Mouse (Mus musculus): ENCODE data around the gene Galnt13.
"Not testable (repeated sequence)": the region's sequence is repeated elsewhere in the genome, so short reads cannot be mapped to it uniquely, and the experiment has no call there.

Gene Galnt13

DNA sequence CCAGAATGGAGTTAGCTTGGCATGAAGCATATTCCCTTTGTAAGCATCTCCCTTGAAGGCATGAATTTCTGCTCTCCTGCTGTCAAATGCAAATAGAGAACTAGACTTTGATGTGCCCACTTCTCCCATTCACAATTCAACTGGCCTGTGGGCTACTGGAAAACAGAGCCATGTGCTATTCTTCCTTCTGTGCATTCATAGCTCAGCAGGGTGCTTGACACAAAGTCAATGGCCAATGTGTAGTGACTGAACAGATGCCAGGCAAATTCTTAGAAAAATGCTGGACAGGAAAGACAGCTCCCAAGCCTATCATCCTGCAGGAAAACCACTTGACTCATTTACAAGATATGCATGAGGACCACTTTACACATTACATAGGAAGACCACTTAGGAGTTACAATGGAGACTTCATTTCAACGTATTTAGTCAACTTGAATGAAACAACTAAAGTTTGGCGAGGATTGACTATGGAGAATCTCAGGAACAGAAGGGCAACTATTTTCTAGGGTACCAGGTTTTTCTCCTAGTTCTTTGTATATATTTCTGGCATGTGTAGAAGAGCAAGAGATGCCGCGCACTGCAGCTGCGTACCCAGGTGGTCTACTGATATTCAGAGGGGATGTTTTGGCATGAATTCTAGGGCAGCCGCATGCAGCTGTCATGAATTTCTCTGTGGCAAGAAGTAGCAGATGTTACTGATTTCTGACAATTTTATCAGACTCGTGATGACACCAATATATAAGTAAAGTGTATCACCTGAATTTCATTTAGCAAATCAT is 470.4 kb downstream of the Galnt13 start:
- in situ Hi-C loops (cut with MboI, MseI): no loop called here

DNA sequence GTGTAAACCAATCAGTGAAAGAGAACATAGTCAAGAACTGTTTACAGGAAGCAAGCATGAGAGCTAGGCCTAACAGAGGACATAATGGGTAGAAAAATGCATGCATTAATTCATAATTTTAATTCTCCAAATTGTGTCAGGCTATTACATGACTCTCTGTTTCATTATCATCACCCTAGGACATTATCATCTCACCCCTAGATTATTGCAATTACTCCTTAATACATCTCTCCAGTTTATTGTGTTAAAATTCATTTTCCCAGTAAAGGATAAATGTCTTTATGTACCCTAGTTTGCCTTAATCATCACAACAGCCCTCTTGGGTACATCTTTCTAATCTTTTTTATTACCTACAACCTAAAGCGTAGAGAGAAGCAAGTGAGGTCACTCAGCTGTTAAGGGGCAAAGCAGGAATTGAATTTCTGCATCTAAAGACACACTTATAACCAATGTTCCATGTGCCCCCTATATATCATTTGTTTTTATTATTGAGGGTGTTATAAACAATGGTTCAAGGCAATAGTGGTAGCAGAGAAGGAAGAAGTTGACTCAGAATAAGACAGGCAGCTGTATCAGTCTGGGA is 479.1 kb downstream of the Galnt13 start:
- in situ Hi-C loops (cut with MboI, MseI): no loop called here

DNA sequence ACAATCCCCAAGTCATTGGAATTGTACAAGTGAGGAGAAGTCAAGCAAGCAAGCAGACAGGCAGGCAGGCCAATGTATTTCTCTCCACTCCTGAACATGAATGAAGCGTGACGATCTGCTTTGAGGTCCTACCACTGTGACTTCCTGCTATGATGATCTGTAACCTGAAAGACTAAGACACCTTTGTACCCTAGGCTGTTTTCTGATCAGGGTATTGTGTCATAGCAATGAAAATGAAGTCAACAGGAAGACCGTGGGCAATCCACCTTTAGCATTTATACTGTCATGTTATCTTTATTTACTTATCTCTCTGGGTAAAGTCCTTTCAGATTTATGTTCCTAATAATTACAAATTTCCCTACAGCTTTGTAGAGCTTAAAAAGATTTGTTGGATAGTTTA is 500.3 kb downstream of the Galnt13 start:
- in situ Hi-C loops (cut with MboI, MseI): loop anchor here in 1 of 2 experiments (10.0 to 25.0 kb wide), 2 partner anchors 1578 to 1924 kb away; no protein-coding TSS in a partner anchor

DNA sequence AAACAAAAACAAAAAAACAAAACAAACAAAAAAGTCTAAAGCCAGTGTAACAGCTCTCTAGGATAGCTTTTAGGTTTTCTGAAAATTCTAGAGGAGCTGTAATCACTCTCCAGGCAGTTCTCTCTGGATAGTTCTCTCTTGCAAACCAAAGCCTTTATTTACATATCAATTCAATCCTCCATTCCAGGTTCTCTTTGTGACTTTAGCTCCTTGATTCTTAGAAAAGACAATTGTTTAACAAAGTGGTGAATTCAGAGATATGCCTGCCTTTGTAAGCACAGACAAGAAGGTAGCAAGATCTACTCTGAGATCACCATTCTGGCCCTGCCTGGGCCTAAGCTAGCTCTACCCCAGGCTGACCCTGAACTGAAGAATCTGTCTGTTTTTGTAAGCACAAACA is 501.2 kb downstream of the Galnt13 start:
- in situ Hi-C loops (cut with MboI, MseI): loop anchor here in 1 of 2 experiments (10.0 to 25.0 kb wide), 2 partner anchors 1577 to 1925 kb away; no protein-coding TSS in a partner anchor

DNA sequence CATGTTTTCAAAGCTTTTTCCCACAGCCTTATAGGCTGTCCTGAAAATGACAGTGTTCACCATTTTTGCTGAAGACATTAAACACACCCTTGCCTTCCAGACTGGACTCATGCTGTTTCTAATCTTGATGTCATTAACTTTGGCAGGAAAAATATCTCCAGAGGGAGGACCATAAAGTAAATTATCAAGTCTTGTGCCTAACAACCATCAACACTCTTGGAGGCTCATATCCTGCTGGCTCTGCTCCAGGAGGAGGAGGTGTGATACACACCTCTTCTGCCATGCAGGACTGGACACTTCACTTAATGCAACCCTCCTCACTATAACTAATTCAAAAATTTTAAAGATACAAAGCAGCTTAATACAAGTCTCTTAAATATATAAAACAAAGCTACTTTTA is 502.0 kb downstream of the Galnt13 start:
- in situ Hi-C loops (cut with MboI, MseI): loop anchor here in 1 of 2 experiments (10.0 to 25.0 kb wide), 2 partner anchors 1577 to 1926 kb away; no protein-coding TSS in a partner anchor

DNA sequence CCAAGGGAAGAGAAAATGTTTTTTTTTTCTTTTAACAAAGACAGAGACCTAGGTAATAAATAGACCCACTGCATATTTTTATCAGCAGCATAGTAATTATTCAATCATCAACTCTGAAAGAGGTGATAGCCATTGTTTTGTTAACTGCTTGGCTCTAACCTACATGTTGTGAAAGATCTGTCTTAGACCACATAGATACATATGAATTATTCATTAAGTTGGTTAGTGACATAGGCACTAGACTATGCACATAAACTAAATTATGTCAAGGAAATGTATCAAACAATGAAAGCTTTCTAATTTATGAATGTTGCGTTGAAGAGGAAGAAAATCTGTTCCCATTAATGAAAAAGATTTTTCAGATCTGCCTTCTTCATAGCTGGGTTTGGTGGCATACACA is 507.3 kb downstream of the Galnt13 start:
- in situ Hi-C loops (cut with MboI, MseI): loop anchor here in 1 of 2 experiments (25.0 kb wide), 1 partner anchor 1931 kb away; no protein-coding TSS in a partner anchor

DNA sequence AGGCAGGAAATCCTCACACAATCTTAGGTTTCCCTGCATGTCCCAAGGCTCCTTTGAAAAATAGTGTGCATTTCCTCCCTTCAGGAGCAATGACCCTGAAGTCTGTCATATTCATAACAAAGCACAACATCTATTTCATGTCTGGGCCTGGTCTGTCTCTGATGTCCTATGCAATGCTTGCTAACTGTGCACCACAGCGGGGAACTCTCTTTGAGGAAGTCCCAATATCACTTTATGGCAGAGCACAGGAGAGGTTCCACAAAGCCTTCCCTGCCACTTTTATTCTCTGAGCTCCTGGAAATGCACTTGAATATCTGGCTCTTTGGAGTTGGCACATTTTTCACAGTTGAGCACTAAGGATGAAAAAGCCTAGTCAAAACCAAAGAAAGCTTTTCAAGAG is 547.7 kb downstream of the Galnt13 start:
- in situ Hi-C loops (cut with MboI, MseI): no loop called here

DNA sequence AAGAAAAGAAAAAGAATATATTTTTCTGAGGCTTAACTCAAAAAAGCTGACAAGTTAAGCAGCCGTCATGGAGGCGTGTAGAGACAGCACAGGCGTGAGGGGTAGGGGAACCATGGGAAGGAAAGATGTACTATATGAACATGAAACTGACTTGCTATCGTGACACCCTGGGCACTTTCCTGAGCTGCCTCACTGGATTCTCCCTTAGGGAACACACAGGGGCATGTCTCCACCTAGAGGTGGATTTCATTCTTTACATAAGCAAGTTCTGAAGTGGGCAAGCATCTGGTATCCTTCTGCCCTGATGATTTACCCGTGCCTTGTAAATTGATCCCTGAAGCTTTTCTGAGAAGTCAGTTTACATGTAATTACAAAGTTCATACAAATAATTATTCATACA is 586.4 kb downstream of the Galnt13 start:
- in situ Hi-C loops (cut with MboI, MseI): not testable (repeated sequence)

DNA sequence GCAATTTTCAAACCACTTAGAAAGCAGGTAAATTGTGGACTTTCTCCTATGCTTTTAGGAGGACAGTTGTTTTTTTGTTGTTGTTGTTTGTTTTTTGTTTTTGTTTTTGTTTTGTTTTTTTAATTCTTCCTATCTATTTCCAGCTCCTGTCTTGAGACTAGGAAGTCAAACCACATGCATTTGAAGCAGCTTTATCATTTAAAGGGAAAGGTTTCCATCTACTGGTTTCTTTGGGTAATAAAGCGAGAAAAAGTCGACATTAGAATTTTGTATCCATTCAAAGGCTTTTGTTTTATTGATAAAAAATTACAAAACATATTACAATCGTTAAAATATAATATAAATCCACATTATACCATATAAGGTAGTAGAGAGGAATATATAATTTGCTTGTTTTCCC is 598.5 kb downstream of the Galnt13 start:
- in situ Hi-C loops (cut with MboI, MseI): no loop called here

DNA sequence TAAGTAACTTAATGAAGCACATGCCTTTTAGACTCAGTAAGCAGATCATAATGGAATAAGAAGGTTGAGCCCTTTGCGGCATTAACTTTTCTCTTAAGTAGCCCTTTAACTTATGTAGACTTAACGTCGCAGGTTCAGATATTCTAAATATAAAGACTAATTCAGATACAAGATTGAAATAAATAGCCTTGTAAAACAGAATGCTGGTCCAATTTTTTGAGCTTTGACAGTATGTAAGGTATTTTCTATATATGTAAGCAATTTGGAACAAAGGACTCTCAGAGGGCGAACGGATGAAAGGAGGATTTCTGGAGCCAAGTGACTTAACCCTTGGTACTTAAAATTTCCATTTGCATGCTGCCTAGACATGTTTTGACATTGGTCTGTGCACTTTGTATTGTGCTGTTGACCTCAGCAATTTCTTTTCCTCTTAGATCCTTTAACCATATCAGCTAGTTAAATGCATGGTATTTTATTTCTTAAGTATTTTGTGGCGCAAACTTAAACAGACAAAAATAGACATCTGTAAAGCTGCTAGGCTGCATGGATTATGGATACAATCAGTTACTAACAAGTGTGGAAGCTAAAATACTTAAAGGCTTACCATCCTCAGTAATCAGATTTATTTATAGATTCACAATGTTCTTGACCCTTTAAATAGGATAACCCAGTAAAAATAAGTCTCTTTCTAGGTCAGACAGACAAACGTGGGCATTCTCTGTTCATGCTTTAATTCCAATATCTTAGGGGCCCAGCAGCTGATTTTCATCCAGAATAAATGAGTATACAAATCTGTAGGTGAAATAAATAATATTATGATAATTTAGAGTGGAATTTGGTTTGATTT is 629.6 kb downstream of the Galnt13 start:
- in situ Hi-C loops (cut with MboI, MseI): no loop called here

DNA sequence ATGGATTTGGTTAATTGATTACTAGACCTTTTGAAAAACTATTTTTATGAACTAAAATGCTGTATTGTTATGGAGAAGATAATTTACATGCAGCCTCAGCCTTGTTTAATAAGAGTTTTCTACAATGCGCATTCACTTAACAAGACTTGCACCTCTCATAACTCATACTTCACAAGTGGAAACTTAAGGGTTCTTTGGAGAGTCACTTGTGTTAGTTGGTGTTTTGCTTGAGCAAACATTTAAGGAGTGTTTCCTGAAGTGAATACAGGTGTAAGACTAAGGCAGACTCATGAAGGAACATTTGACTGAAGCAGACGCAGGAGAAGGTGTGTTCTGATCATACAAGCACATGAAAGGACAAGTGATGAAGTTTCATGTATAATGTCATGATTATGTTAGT is 649.5 kb downstream of the Galnt13 start:
- in situ Hi-C loops (cut with MboI, MseI): loop anchor here in 1 of 2 experiments (25.0 kb wide), 1 partner anchor 952 kb away; no protein-coding TSS in a partner anchor

DNA sequence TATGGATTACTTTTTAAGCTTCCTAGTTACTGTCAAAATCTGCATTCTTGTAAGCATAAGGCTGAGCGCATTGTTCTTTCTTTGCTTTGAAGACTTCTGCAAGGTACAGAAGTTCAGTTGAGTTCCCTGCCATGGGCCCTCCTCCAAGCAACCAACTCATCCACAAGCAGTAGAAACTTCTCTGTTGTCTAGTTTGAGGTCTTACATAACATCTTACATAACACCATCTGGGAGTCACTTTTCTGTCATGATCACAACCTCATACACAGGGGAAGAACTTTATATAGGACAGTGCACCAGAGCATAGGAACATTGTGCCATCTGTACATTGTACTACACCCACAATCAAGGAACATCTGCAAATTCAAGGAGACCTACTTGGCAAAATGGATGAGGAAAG is 651.9 kb downstream of the Galnt13 start:
- in situ Hi-C loops (cut with MboI, MseI): loop anchor here in 1 of 2 experiments (25.0 kb wide), 1 partner anchor 949 kb away; no protein-coding TSS in a partner anchor

DNA sequence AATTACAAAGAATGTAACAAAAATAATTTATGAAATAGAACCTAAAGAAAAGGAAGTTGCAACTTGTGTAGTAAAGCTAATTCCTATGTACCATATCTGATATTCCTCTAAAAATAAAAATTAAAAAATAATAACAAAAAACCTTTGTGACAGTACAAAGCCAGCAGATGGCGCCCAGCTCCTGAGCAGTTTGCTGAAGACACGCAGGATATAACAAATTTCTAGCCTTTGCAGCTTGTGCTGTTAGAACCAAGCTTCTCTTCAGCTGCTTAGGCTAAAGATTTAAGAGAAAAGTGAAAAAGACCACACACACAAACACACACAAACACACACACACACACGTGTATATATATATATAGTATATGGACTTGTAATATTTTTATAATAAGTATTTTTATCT is 654.2 kb downstream of the Galnt13 start:
- in situ Hi-C loops (cut with MboI, MseI): loop anchor here in 1 of 2 experiments (25.0 kb wide), 1 partner anchor 947 kb away; no protein-coding TSS in a partner anchor

DNA sequence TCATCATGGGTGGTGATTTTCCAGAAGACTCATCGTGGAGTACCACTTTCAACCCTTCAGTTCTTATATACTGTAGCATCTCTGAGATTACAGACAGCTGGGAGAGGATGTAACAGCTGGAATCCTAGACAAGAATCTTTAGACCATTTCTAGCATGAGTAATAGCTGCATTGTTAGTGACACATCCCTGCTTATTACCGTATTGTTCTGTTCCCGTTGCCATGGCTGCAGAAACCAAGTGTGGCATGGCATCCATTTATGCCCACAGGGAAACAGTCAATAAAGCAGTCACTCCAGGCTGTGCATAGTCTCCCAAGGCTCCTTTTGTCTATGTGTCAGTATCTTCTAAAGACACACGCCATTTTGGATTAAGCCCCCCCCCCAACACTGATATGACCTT is 655.4 kb downstream of the Galnt13 start:
- in situ Hi-C loops (cut with MboI, MseI): loop anchor here in 1 of 2 experiments (25.0 kb wide), 1 partner anchor 946 kb away; no protein-coding TSS in a partner anchor

DNA sequence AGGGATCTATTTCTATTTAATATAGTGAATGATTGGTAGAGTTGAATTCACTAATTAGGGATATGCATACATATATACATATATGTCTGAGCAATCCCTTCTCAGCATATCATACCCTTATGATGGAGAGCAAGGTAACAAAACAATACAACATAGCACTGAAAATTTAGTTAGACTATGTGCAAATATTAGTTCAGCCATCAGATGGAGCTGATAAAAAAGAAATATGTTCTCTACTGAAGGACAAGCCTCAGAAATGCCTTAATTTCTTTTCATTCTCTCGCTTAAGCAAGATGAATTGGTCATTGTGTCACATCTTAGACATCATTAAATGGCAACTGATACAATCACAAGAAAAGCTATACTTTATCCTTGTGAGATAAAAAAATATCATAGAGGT is 663.0 kb downstream of the Galnt13 start:
- in situ Hi-C loops (cut with MboI, MseI): loop anchor here in 1 of 2 experiments (25.0 kb wide), 1 partner anchor 938 kb away; no protein-coding TSS in a partner anchor

DNA sequence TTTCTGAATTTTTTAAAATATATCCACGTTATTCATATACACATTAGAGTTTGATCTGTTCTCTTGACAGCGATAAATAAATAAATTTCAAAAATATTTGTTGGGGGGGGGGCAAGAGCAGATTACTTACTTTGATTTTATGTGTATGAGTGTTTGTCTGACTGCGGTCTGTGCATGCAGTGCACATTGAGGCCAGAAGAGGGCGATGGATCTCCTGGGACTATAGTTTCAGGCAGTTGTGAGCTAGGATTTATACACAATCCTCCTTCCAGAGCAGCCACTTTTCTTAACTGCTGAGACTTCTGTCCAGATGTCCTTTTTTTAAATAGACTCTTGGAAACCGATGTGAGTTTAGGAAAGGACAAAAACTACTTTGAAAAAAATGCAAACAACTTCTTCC is 665.2 kb downstream of the Galnt13 start:
- in situ Hi-C loops (cut with MboI, MseI): no loop called here

DNA sequence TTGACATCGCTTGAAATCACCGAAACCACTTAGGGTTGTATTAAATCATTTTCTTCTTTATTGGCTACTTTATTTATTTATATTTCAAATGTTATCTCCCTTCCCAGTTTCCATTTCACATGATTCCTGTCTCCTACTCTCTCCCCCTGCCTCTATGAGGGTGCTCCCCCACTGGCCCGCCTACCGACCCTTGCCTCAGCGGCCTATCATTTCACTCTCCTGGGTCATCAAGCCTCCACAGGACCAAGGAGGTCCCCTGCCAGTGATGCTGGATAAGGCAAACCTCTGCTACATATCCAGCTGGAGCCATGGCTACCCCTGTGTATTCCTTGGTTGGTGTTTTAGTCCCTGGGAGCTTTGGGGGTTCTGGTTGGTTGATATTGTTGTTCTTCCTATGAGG is 667.4 kb downstream of the Galnt13 start:
- in situ Hi-C loops (cut with MboI, MseI): no loop called here

DNA sequence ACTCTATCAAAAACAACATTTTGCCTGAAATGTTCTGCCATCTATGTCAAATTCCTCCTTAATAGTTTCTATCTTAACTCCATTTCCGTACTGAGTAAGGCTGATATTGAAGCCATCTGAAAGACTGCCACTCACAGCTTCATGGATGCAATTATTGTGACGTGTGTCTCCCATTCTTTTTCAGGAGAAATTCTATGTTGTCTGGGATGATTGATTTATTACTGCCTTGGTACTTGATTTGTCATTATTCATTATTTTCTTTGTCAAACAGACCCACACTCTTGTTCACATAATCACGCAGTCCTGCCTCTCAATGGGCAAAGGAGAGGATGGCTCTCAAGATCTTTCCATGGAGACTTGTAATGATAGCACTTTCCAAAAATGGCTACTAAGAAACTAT is 671.7 kb downstream of the Galnt13 start:
- in situ Hi-C loops (cut with MboI, MseI): no loop called here

DNA sequence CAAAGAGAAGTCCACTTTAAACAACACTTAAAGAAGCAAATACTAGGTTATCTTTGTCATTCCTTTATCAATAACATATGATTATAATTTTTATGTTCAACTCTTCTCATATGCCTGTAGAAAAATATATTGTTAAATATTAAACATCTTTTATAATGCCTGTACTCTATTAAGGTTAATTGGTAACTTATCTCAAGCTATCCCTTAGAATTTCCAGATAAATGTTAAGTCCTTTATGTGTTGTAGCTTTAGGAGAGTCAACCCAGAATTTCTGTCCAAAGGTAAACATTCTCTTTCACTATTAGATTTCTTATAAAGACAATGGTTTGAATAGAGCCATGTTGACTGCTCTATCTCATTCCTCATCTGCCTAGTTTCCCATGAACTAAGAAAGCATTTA is 717.0 kb downstream of the Galnt13 start:
- in situ Hi-C loops (cut with MboI, MseI): no loop called here

DNA sequence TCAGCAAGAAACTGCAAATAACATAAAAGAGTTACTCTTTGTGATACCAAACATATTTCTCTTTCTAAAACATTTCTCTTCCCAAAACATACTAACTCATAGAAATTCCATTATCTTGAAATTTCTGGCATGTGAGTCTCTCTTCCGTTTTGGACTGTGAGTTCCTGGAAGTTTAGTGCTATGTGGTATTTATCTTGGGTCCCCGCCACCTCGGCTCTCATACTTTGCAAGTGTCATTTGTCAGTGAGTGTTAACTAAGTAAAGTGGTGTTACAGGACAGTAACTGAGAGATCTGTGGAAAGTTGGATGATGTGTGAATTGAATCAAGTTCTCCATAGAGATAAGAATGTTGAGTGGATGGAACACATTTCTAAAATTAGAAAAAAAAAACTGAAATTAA is 728.7 kb downstream of the Galnt13 start:
- in situ Hi-C loops (cut with MboI, MseI): no loop called here

Data from T-helper 17 cell (primary cell).